Mouse (Mus musculus) C2C12 (cell line): Measurements from ENCODE around the gene 2410137M14Rik. TPM values are rescaled to one million over a fixed set of nuclear protein-coding genes. Genes with fewer than 3 reads are reported as not detected.
"Not testable (repeated sequence)": the region's sequence is repeated elsewhere in the genome, so short reads cannot be mapped to it uniquely, and the experiment has no call there.

Experiments
- H3K27me3 ChIP-seq: one replicate; pipeline ENCODE4 v1.6.1; 2011; ENCODE audit not compliant: control insufficient read depth, insufficient read depth, insufficient read length
- H3K36me3 ChIP-seq: one replicate; pipeline ENCODE4 v1.6.1; 2011; ENCODE audit not compliant: control insufficient read depth, insufficient read depth
- H3K4me3 ChIP-seq: one replicate; pipeline ENCODE4 v1.5.1; 2011; ENCODE audit warnings: mild to moderate bottlenecking, control low read depth; ENCODE audit not compliant: poor library complexity, insufficient read depth, severe bottlenecking
- H3K79me2 ChIP-seq: one replicate; pipeline ENCODE4 v1.6.1; 2011; ENCODE audit not compliant: control insufficient read depth, insufficient read depth
- H3K79me3 ChIP-seq: one replicate; pipeline ENCODE4 v1.6.1; 2011; ENCODE audit warnings: low read depth, control low read depth
- H3ac ChIP-seq: one replicate; pipeline ENCODE3; 2011; ENCODE audit warnings: low read depth; ENCODE audit not compliant: control insufficient read depth, insufficient read length
- CEBPB ChIP-seq: IDR thresholded peaks from one replicate; pipeline ENCODE4 v1.6.1; 2011; ENCODE audit warnings: low read depth, mild to moderate bottlenecking, control low read depth, moderate library complexity
- CTCF ChIP-seq: IDR thresholded peaks from one replicate; pipeline ENCODE4 v1.5.1; 2011; ENCODE audit not compliant: control insufficient read depth, insufficient read depth, insufficient read length
- FOSL1 ChIP-seq: IDR thresholded peaks from one replicate; pipeline ENCODE4 v1.8.0; 2011; ENCODE audit warnings: mild to moderate bottlenecking, low read length; ENCODE audit not compliant: poor library complexity, insufficient read depth, severe bottlenecking
- MAX ChIP-seq: IDR thresholded peaks from one replicate; pipeline ENCODE4 v1.6.1; 2011; ENCODE audit warnings: mild to moderate bottlenecking, control low read depth
- MYOD1 ChIP-seq: IDR thresholded peaks from one replicate; pipeline ENCODE4 v1.6.1; 2011; ENCODE audit warnings: low read depth; ENCODE audit not compliant: control insufficient read depth, insufficient read length
- MYOG ChIP-seq: IDR thresholded peaks from one replicate; pipeline ENCODE4 v1.6.1; 2011; ENCODE audit not compliant: control insufficient read depth, insufficient read length; ENCODE audit errors: extremely low read depth
- USF1 ChIP-seq: IDR thresholded peaks from one replicate; pipeline ENCODE4 v1.6.1; 2011; ENCODE audit warnings: low read depth, mild to moderate bottlenecking, control low read depth, moderate library complexity
- polyA plus RNA-seq: library from polyadenylated mRNA; unstranded; fragments of >200 nt; fragmentation: generic; extraction: Trizol; gene quantifications from one replicate; pipeline ENCODE4 v1.2.1, GENCODE M21; 2012; ENCODE audit warnings: missing spikeins

2410137M14Rik gene
- polyA plus RNA-seq, 1 experiment: not detected

DNA sequence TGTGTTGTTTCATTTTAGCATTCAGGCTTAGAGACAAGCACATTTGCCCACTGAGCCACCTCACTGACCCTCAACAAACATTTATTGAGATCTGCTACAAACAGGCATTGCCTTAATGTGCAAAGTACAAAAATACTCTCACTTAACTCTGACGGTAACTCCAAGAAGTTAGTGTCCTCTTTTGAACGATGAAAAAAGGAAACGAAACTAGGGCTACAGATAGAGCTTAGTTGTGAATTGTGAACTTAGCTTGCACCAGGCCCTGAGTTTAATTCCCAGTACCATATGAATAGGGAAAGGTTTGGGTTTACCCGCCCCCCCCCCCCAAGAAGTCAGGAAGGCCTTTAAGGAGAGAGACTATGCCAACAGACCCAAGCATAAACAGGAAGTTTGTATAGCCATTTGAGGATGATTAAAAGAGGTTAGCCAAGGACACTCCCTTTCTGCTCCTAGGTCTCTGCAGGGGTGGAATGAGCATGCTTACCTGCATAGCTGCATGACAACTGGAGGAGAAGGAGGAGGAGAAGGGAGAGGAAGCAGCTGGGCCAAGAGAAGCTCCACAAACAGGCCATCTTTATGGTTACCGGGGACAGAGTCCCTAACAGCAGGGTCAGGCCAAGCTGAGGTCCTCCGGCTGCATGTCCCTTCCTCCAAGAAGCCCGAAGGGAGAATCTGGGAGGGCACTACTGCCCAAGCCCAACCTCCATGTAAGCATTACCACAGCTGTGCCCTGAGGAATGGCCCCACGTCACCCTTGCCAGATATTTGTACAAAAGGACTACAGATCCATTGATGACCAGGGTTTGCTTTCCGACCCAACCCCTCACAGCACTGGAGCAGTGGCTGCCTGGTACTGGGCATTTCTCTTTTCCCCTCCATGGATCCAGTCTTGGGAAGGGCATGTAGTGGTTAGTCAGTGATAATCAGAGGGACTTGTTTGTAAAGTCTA, 41.9 kb upstream of the 2410137M14Rik start, which contains the start of gene Mog:
Mog (minus strand) TSS at position 771 of the 949 bp plus-strand sequence.
- Histone ChIP-seq H3K36me3 (no peaks in the 10 kb centered on the region), H3K79me2 (no peaks in the 10 kb centered on the region), H3K27me3 (no peaks in the 10 kb centered on the region), H3K79me3 (no peaks in the 10 kb centered on the region), H3ac (no peak within 1 kb of the TSS), H3K4me3 (no peak within 1 kb of the TSS)
- TF ChIP-seq MAX (no peak), CTCF (no peak), CEBPB (no peak), FOSL1 (no peak), MYOG (no peak), MYOD1 (no peak), USF1 (no peak)

- not testable (repeated sequence) for H3K27me3 ChIP-seq, H3K79me3 ChIP-seq, H3K36me3 ChIP-seq, H3K79me2 ChIP-seq, H3K4me3 ChIP-seq, H3ac ChIP-seq
These were observed 38.2 kb upstream of the 2410137M14Rik start for GRCm38 (mm10) chr17:37019242-37019641.

- Histone ChIP-seq H3K79me2 (no peaks in the 10 kb centered on the region), H3K36me3 (no peaks in the 10 kb centered on the region), H3K79me3 (no peaks in the 10 kb centered on the region), H3K4me3 (no peak overlapping the region), H3ac (no peak overlapping the region), H3K27me3 (no peaks in the 10 kb centered on the region)
- TF ChIP-seq MYOD1 (no peak), FOSL1 (no peak), USF1 (no peak), MAX (no peak), CEBPB (no peak), CTCF (no peak), MYOG (no peak)
These were observed 37.3 kb upstream of the 2410137M14Rik start for GRCm38 (mm10) chr17:37018328-37018727.

DNA sequence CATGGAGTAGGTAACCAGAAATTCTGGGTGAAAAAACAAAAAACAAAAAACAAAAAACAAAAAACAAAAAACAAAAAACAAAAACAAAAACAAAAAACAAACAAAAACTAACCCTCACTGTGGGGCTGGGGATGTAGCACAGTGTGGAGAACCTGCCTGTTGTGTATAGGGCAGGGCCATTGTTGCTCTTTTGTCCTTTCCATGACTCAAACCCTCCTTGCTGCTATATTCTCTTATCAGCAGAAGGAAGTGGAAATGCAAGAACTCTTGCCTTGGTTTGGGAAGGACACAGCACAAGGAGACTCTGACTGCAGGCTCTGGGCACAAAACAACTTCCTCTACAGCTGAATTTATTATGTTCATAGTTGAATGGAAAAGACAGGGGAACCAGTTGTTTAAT, 35.3 kb upstream of the 2410137M14Rik start:
- Histone ChIP-seq H3K79me3 (no peaks in the 10 kb centered on the region), H3ac (no peak overlapping the region), H3K36me3 (no peaks in the 10 kb centered on the region), H3K27me3 (no peaks in the 10 kb centered on the region), H3K79me2 (no peaks in the 10 kb centered on the region), H3K4me3 (no peak overlapping the region)
- TF ChIP-seq FOSL1 (no peak), MYOD1 (no peak), CTCF (no peak), MYOG (no peak), MAX (no peak)

DNA sequence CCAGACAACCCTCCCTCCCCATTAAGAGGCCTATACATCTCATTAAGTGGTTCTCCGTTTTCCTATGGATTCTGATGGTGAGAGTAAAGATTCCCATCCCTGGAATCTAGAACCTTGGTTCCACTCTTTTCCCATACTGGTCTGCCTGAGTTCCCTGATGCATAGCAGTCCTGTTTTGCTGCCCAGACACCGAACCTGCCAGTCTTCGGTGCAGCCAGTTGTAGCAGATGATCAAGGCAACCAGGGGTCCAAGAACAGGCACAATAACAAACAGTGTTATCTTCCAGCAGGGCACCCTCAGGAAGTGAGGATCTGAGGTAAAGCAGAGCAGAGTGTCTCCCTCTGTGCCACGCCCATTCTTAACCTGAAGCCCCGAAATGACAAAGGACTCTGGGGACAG, 31.1 kb upstream of the 2410137M14Rik start:
- Histone ChIP-seq H3K36me3 (peaks cover 18% of the 10 kb centered on the region), H3K27me3 (no peaks in the 10 kb centered on the region), H3ac (no peak overlapping the region), H3K4me3 (no peak overlapping the region), H3K79me3 (no peaks in the 10 kb centered on the region), H3K79me2 (no peaks in the 10 kb centered on the region)
- no peak for TF ChIP-seq CEBPB
- TF ChIP-seq MYOG: no peak

GRCm38 (mm10) chr17:37011719-37012118, 30.7 kb upstream of the 2410137M14Rik start:
- no peak for TF ChIP-seq MYOG
- no peak for TF ChIP-seq FOSL1
- TF ChIP-seq CTCF: no peak
- no peak for TF ChIP-seq MAX
- no peak for TF ChIP-seq CEBPB
- no peak for TF ChIP-seq USF1
- TF ChIP-seq MYOD1: no peak
- Histone ChIP-seq H3ac (no peak overlapping the region), H3K4me3 (no peak overlapping the region), H3K36me3 (peaks cover 22% of the 10 kb centered on the region), H3K27me3 (no peaks in the 10 kb centered on the region), H3K79me2 (no peaks in the 10 kb centered on the region), H3K79me3 (no peaks in the 10 kb centered on the region)
